Mouse (Mus musculus) monocyte, adult 2 months (primary cell): ENCODE measurements around the gene Glmn.

Experiments used
- DNase-seq, 2 experiments: peaks; one replicate each; pipeline ENCODE4 v3.0.0; 2022; ENCODE audit warnings: low spot score in 2 of 2, low read depth in 1 of 2

The Glmn gene

GRCm38 (mm10) chr5:107597301-107598077, at the start of gene Glmn, which contains the start of gene Rpap2:
TSS of gene Glmn (minus strand) at chr5:107597888.
TSS of gene Rpap2 (plus strand) at chr5:107597373.
- DNase-seq, result peak; percentile 27 to 63

- DNase-seq, result no peak
Observed at GRCm38 (mm10) chr5:107645935-107646334, 48.2 kb upstream of the Glmn start.

GRCm38 (mm10) chr5:107644595-107644994, 46.9 kb upstream of the Glmn start:
- no peak for DNase-seq

GRCm38 (mm10) chr5:107638366-107638765, 40.7 kb upstream of the Glmn start:
- DNase-seq, result no peak

GRCm38 (mm10) chr5:107637106-107637505, 39.4 kb upstream of the Glmn start:
- no peak for DNase-seq

GRCm38 (mm10) chr5:107633651-107634050, 36.0 kb upstream of the Glmn start:
- DNase-seq, result no peak

- DNase-seq, result no peak
Observed at GRCm38 (mm10) chr5:107621327-107621726, 23.6 kb upstream of the Glmn start.

GRCm38 (mm10) chr5:107617986-107618385, 20.3 kb upstream of the Glmn start:
- DNase-seq, result no peak

- DNase-seq, result peak in 1 of 2 experiments; percentile 23
Observed at GRCm38 (mm10) chr5:107611224-107611623, 13.5 kb upstream of the Glmn start.

- no peak for DNase-seq
Observed at GRCm38 (mm10) chr5:107598380-107598779, 692 bp upstream of the Glmn start.

- DNase-seq, result no peak
Observed at GRCm38 (mm10) chr5:107569148-107569547, 28.5 kb downstream of the Glmn start.

GRCm38 (mm10) chr5:107556969-107557368, 40.7 kb downstream of the Glmn start:
- no peak for DNase-seq

- no peak for DNase-seq
Observed at GRCm38 (mm10) chr5:107554336-107554735, 43.4 kb downstream of the Glmn start.

GRCm38 (mm10) chr5:107548444-107548843, 49.2 kb downstream of the Glmn start:
- DNase-seq, result no peak

GRCm38 (mm10) chr5:107547955-107548354, 49.7 kb downstream of the Glmn start:
- DNase-seq, result no peak

GRCm38 (mm10) chr5:107545927-107546326, 51.8 kb downstream of the Glmn start:
- no peak for DNase-seq

GRCm38 (mm10) chr5:107541696-107542095, 56.0 kb downstream of the Glmn start:
- DNase-seq, result no peak

GRCm38 (mm10) chr5:107534581-107534980, 63.1 kb downstream of the Glmn start, which contains the start of gene 1700028K03Rik:
TSS of gene 1700028K03Rik (plus strand) at chr5:107534709.
- no peak for DNase-seq

- DNase-seq, result no peak
Observed at GRCm38 (mm10) chr5:107533590-107533989, 64.1 kb downstream of the Glmn start.

GRCm38 (mm10) chr5:107528856-107529255, 68.8 kb downstream of the Glmn start:
- no peak for DNase-seq

GRCm38 (mm10) chr5:107524281-107524680, 73.4 kb downstream of the Glmn start:
- no peak for DNase-seq

- DNase-seq, result no peak
Observed at GRCm38 (mm10) chr5:107521897-107522296, 75.8 kb downstream of the Glmn start.

GRCm38 (mm10) chr5:107521386-107521785, 76.3 kb downstream of the Glmn start:
- no peak for DNase-seq
